Mouse (Mus musculus) small intestine, adult 2 months (tissue): ENCODE data around the gene Mad1l1.

ENCODE experiments used
- CTCF ChIP-seq: fragments of 200-500 bp; IDR thresholded peaks from 2 replicates; pipeline ENCODE4 v1.5.1; 2012; ENCODE audit warnings: low read depth, mild to moderate bottlenecking, control low read depth, inconsistent platforms, low read length, moderate library complexity, mixed read lengths; ENCODE audit not compliant: insufficient replicate concordance, insufficient read length; ENCODE audit errors: extremely low read depth
- POLR2A ChIP-seq: fragments of 200-500 bp; IDR thresholded peaks from 2 replicates; pipeline ENCODE4 v1.6.1; 2012; ENCODE audit warnings: low read depth, mild to moderate bottlenecking, control low read depth, inconsistent platforms, low read length, moderate library complexity

- TF ChIP-seq CTCF (no peak), POLR2A (no peak)
These were observed 298.5 kb downstream of the Mad1l1 start for GRCm38 (mm10) chr5:140022861-140023260.
